Mouse (Mus musculus) liver, embryonic 12.5 days (tissue): ENCODE results near the gene Hfe. TPM values are rescaled to one million over a fixed set of nuclear protein-coding genes. Genes with fewer than 3 reads are reported as not detected.
"Not testable (repeated sequence)": the region's sequence is repeated elsewhere in the genome, so short reads cannot be mapped to it uniquely, and the experiment has no call there.

ENCODE experiments used
- ATAC-seq: fragments of 200-750 bp; cut with Nextera tagmentation; 2 replicates; pipeline ENCODE4 v1.8.0; 2017; ENCODE audit warnings: moderate number of reproducible peaks, mild to moderate bottlenecking, moderate library complexity
- H3K27ac ChIP-seq: fragments of 300-500 bp; sonication (generic); 2 replicates; pipeline ENCODE4 v1.5.1; 2016; ENCODE audit warnings: mild to moderate bottlenecking
- H3K27me3 ChIP-seq: fragments of 300-500 bp; sonication (generic); replicated peaks from 2 replicates; pipeline ENCODE4 v1.6.1; 2016; ENCODE audit warnings: mild to moderate bottlenecking, moderate library complexity
- H3K36me3 ChIP-seq: fragments of 300-500 bp; sonication (generic); 2 replicates; pipeline ENCODE4 v1.6.1; 2016; ENCODE audit warnings: mild to moderate bottlenecking, moderate library complexity
- H3K4me1 ChIP-seq: fragments of 300-500 bp; sonication (generic); 2 replicates; pipeline ENCODE4 v1.6.1; 2016
- H3K4me2 ChIP-seq: fragments of 300-500 bp; sonication (generic); 2 replicates; pipeline ENCODE4 v1.6.1; 2016; ENCODE audit warnings: mild to moderate bottlenecking, moderate library complexity
- H3K4me3 ChIP-seq: fragments of 300-500 bp; sonication (generic); 2 replicates; pipeline ENCODE4 v1.5.1; 2016; ENCODE audit warnings: mild to moderate bottlenecking, moderate library complexity
- H3K9ac ChIP-seq: fragments of 300-500 bp; sonication (generic); 2 replicates; pipeline ENCODE4 v1.6.1; 2016; ENCODE audit warnings: mild to moderate bottlenecking, moderate library complexity
- H3K9me3 ChIP-seq: fragments of 300-500 bp; sonication (generic); replicated peaks from 2 replicates; pipeline ENCODE4 v1.6.1; 2016; ENCODE audit warnings: mild to moderate bottlenecking, moderate library complexity
- WGBS: fragments of 180-500 bp; shearing (Covaris S2); methylation state at CpG from one replicate; pipeline ENCODE4 v1.1.7; 2016; ENCODE audit not compliant: insufficient replicate concordance; 5-methylcytosine and 5-hydroxymethylcytosine counted together
- polyA plus RNA-seq: library from polyadenylated mRNA; unstranded; fragments of >200 nt; fragmentation: Nextera tagmentation; extraction: Ambion mirVana; gene quantifications from 2 replicates; pipeline ENCODE4 v1.2.1, GENCODE M21; 2016

The Hfe gene
- polyA plus RNA-seq, 1 experiment from 2014 or later = 5.7 TPM

DNA sequence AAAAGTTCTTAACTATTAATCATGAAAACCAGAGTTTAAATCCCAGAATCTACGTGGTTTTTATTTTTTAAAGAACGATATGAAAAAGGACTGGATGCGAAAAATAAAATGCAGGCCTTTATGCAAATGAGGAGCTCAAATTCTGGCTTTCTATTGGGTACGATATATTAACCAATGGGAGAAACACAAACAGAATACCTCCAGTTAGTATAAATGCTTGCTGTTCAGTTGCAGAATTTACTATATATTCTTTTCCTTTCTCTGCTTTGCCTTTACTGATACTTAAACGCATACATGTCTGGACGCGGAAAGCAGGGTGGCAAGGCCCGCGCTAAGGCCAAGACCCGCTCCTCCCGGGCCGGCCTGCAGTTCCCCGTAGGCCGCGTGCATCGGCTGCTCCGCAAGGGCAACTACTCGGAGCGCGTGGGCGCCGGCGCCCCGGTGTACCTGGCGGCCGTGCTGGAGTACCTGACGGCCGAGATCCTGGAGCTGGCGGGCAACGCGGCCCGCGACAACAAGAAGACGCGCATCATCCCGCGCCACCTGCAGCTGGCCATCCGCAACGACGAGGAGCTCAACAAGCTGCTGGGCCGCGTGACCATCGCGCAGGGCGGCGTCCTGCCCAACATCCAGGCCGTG lies 40.3 kb upstream of the Hfe start, which contains the start of gene Hist1h2ab:
TSS of gene Hist1h2ab (plus strand) at position 288 of the 639 bp plus-strand sequence.
- H3K27me3 ChIP-seq, H3K9me3 ChIP-seq, H3K36me3 ChIP-seq: not testable (repeated sequence)
- ATAC-seq = peak; percentile 53
- peak within 1 kb of the TSS; percentile 82 for H3K9ac ChIP-seq
- H3K4me3 ChIP-seq = peak within 1 kb of the TSS; percentile 45
- peak within 1 kb of the TSS; percentile 64 for H3K4me2 ChIP-seq
- 1% methylated on average over 28 of the region's 47 CpGs for WGBS
- peaks cover 54% of the 10 kb centered on the region for H3K4me1 ChIP-seq
- H3K27ac ChIP-seq = peak within 1 kb of the TSS; percentile 100

DNA sequence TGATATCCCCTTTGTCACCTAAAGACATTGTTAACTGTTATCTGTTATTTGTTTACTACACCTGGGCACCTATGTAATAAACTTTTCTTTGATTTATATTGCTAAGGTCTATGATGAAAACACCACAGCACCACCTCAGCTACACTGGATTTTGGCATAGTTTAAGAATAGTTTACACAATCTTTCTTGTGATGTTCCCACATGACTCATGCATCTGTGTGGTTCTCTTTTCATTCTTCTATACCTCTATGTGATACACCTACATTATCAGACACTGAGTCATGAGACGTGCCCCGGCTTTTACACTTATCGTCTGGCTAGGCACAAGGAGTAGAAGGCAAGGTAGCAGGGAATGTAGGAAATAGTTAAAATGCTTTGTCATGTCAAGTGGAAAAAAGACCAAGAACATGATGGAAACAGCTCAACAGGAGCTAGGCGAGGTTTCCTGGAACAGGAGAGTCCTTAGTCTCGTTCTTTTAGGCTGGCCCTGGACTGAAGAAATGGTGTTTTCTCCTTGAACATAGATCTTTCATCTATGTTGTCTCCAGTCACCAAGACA lies 39.0 kb upstream of the Hfe start:
- Histone ChIP-seq H3K27me3 (no peaks in the 10 kb centered on the region), H3K27ac (peak overlapping the region; percentile 100), H3K4me2 (no peak overlapping the region), H3K9ac (peak overlapping the region; percentile 52; the same call in 1 of the 2 replicates), H3K36me3 (no peaks in the 10 kb centered on the region), H3K9me3 (no peaks in the 10 kb centered on the region), H3K4me1 (peaks cover 46% of the 10 kb centered on the region), H3K4me3 (no peak overlapping the region)
- no peak for ATAC-seq
- 88% methylated on average over 5 of the region's 5 CpGs for WGBS

DNA sequence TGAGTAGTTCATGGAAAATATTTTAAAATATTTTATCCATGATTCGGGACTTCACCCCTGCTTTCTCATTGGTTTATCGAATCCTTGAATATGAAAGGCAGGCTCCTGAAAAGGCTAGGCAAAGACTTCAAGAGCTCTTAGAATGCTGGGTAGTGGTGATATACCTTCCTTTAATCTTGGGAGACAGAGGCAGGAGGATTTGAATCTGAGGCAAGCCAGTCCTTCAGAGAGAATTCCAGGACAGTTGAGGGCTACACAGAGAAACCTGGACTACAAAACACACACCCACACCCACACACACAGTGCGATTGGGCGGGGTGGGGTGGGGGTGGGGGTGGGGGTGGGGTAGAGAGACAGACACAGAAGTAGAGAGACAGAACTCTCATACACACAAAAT lies 37.2 kb upstream of the Hfe start:
- peak overlapping the region; percentile 71 for H3K4me2 ChIP-seq
- H3K4me3 ChIP-seq = peak overlapping the region; percentile 57
- no peaks in the 10 kb centered on the region for H3K36me3 ChIP-seq
- peaks cover 49% of the 10 kb centered on the region for H3K4me1 ChIP-seq
- peak overlapping the region; percentile 85 for H3K9ac ChIP-seq
- ATAC-seq = no peak
- peak overlapping the region; percentile 100 for H3K27ac ChIP-seq
- H3K9me3 ChIP-seq = no peaks in the 10 kb centered on the region
- 8% methylated on average over 4 of the region's 4 CpGs for WGBS
- H3K27me3 ChIP-seq = no peaks in the 10 kb centered on the region

DNA sequence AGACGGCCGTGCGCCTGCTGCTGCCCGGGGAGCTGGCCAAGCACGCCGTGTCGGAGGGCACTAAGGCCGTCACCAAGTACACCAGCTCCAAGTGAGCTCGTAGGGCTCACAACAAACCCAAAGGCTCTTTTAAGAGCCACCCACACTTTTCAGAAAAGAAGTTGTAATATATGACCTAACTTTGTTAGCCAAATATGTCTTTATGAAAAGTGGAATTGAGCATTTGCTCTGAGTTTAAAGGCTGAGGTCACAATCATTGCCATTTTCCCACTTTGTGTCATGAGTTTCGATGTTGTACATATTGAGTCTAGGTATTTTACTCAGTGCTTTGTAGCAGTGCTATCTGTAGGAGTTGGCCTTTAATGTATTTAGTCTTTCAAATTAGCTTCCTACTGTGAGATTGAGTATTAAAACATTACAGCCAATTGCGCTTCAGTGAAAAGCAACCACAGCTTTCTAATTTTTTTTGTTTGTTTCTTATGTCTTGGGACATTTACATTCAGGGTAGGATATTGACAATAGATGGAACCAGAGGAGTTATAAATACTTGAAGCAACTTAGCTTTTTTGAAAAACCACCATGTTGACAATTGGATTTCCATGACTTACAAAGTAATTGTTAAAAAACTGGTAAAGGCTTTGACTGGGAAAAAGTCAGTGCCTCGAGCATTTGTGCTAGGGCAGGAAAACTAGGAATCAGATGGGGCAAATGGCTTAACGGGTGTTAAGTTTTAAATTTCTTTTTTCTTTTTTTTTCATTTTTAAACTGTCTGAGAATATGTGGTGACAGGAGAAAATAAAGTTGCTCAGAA lies 36.6 kb upstream of the Hfe start:
- WGBS = 3% methylated on average over 12 of the region's 13 CpGs
- H3K9ac ChIP-seq = peak overlapping the region; percentile 85
- no peaks in the 10 kb centered on the region for H3K27me3 ChIP-seq
- peak overlapping the region; percentile 57 for H3K4me3 ChIP-seq
- peak overlapping the region; percentile 100 for H3K27ac ChIP-seq
- no peaks in the 10 kb centered on the region for H3K36me3 ChIP-seq
- no peaks in the 10 kb centered on the region for H3K9me3 ChIP-seq
- peak; percentile 31 for ATAC-seq
- peaks cover 49% of the 10 kb centered on the region for H3K4me1 ChIP-seq
- peak overlapping the region; percentile 71 for H3K4me2 ChIP-seq

DNA sequence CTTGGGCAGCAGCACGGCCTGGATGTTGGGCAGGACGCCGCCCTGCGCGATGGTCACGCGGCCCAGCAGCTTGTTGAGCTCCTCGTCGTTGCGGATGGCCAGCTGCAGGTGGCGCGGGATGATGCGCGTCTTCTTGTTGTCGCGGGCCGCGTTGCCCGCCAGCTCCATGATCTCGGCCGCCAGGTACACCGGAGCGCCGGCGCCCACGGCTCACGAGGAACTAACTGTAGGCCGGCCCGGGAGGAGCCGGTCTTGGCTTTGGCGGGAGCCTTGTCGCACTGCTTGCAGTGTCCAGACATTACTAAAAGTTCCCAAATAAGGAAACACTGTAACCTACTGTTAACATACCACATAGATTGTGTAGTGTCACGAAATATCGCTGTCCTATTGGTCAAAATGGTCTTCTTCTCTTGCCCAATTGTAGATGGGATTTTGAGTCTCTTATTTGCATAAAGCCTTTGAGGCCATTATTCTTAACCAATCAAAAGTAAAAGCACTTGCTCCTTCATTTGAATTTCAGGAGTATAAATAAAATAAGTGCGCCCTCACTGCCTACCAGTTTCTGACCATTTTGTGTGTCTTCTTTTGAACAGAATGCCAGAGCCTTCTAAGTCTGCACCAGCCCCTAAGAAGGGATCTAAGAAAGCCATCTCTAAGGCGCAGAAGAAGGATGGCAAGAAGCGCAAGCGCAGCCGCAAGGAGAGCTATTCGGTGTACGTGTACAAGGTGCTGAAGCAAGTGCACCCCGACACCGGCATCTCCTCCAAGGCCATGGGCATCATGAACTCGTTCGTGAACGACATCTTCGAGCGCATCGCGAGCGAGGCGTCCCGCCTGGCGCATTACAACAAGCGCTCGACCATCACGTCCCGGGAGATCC lies 35.8 kb upstream of the Hfe start, which contains the start of gene Hist1h2bb:
TSS of gene Hist1h2bb (plus strand) at position 534 of the 880 bp plus-strand sequence.
- H3K9me3 ChIP-seq, H3K36me3 ChIP-seq, H3K27me3 ChIP-seq: not testable (repeated sequence)
- H3K4me3 ChIP-seq = peak within 1 kb of the TSS; percentile 57
- H3K27ac ChIP-seq = peak within 1 kb of the TSS; percentile 100
- under 1% methylated on average over 43 of the region's 58 CpGs for WGBS
- H3K4me1 ChIP-seq = peaks cover 57% of the 10 kb centered on the region
- peak; percentile 79 for ATAC-seq
- peak within 1 kb of the TSS; percentile 85 for H3K9ac ChIP-seq
- H3K4me2 ChIP-seq = peak within 1 kb of the TSS; percentile 71

DNA sequence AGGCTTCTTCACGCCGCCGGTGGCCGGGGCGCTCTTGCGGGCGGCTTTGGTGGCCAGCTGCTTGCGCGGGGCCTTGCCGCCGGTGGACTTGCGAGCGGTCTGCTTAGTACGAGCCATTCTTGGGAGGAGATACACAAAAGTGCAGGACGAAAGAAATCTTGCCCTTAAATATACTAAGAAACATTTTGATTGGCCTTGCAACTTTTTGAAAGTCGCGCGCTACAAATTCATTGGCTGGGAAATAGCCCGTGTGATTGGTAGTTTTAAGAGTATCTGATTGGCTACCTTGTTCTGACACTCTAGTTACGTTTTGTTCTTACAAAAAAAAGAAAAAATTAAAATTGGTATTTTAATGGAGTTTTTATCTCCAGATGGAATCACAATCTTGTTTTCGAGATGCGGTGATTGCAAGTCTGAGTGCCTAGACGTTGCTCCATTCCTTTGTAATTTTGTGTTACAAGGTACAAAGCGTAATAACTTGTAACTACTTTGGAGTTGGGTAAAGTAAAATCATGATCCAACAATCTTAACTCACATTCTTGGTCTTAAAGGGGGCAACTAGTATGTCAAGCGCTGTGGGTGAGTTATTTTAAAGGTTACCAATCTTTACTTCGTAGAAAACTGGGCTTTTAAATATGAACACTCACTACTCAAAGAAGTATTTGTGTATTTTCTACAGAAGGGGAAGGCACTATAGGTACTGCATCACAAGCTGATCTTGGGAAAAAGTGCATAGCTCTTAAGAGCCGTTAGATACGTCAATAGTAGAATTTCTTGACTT lies 34.9 kb upstream of the Hfe start, which contains the start of gene Hist1h3c:
TSS of gene Hist1h3c (minus strand) at position 222 of the 781 bp plus-strand sequence.
- Histone ChIP-seq H3K9me3 (no peaks in the 10 kb centered on the region), H3K4me1 (peaks cover 61% of the 10 kb centered on the region), H3K4me2 (peak within 1 kb of the TSS; percentile 71), H3K36me3 (no peaks in the 10 kb centered on the region), H3K4me3 (peak within 1 kb of the TSS; percentile 57), H3K9ac (peak within 1 kb of the TSS; percentile 85), H3K27me3 (no peaks in the 10 kb centered on the region), H3K27ac (peak within 1 kb of the TSS; percentile 100)
- peak; percentile 63 for ATAC-seq
- 2% methylated on average over 28 of the region's 28 CpGs for WGBS

DNA sequence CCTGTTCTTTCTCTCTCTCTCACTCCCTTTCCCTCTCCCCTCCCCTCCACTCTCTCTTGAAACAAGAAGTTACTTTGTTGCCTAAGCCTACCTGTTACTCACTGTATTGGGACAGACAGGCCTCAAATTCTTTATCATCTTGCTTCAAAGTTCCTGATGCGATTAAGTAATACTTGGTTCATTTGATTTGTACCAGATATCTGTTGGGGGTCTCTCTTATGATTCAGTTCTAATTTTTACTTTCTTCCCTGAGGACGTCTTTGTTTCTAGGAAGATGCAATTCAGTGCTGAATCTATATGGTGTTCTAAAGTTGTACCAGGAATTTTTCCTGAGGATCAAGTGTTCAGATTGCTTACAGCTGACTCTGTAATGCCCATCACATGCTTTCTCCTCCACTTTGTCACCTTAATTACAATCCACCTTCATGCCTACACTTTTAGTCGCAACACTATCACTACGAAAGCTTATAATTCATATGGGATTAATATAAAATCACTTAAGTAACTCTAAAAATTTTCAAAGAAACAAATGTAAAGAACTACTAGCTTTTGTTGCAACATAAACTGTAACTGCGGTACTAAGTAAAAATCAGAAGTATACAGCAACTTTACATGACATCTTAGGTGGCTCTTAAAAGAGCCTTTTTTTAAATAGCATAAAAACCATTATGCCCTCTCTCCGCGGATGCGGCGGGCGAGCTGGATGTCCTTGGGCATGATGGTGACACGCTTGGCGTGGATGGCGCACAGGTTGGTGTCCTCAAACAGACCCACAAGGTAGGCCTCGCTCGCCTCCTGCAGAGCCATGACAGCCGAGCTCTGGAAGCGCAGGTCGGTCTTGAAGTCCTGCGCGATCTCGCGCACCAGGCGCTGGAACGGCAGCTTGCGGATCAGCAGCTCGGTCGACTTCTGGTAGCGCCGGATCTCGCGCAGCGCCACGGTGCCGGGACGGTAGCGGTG lies 34.0 kb upstream of the Hfe start:
- peak overlapping the region; percentile 100 for H3K27ac ChIP-seq
- peak overlapping the region; percentile 82 for H3K9ac ChIP-seq
- peak overlapping the region; percentile 57 for H3K4me3 ChIP-seq
- H3K36me3 ChIP-seq = no peaks in the 10 kb centered on the region
- peaks cover 58% of the 10 kb centered on the region for H3K4me1 ChIP-seq
- no peaks in the 10 kb centered on the region for H3K27me3 ChIP-seq
- H3K4me2 ChIP-seq = peak overlapping the region; percentile 71
- WGBS = 1% methylated on average over 15 of the region's 36 CpGs
- no peak for ATAC-seq
- no peaks in the 10 kb centered on the region for H3K9me3 ChIP-seq

DNA sequence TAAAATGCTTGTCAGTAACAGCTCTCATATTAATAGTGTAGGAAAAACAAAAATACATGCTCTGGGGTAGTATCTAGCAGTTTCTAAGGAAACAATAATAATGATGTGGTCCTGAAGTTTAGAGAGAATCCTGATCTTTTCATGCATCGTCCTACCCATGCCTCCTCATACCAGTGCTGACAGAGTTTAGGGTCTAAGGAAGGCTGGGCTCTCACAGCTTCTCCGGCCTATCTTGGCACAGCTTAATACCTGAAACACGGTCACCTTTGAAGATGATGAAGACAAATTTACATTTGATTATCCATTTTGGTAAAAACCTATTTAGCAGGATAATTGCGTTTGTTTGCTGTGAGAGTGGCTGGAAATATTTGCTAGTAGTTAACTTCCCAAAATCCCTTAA lies 33.3 kb upstream of the Hfe start:
- Histone ChIP-seq H3K36me3 (no peaks in the 10 kb centered on the region), H3K4me3 (peak overlapping the region; percentile 57), H3K9me3 (no peaks in the 10 kb centered on the region), H3K27me3 (no peaks in the 10 kb centered on the region), H3K9ac (peak overlapping the region; percentile 82), H3K27ac (peak overlapping the region; percentile 100), H3K4me1 (peaks cover 55% of the 10 kb centered on the region), H3K4me2 (peak overlapping the region; percentile 71)
- ATAC-seq = no peak
- WGBS = 47% methylated on average over 4 of the region's 4 CpGs

DNA sequence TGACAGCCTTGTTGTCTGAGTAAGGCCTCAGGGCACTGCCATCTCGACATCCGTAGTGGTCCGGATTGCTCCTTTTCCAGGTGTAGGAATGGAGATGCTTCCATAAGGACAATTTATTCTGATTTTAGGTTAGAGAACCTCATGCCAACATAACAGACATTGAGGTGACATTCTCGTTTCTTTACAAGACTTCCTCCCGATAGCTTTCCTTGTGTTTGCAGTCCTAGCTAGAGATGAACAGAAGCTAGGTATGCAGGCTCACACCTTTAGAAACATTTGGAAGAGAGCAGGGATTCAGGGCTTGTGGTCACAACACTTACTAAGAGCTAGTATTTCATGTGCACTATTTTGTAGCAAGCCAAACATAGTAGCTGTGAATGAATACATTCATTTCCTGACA lies 32.6 kb upstream of the Hfe start:
- peak overlapping the region; percentile 19; the same call in 1 of the 2 replicates for H3K4me3 ChIP-seq

DNA sequence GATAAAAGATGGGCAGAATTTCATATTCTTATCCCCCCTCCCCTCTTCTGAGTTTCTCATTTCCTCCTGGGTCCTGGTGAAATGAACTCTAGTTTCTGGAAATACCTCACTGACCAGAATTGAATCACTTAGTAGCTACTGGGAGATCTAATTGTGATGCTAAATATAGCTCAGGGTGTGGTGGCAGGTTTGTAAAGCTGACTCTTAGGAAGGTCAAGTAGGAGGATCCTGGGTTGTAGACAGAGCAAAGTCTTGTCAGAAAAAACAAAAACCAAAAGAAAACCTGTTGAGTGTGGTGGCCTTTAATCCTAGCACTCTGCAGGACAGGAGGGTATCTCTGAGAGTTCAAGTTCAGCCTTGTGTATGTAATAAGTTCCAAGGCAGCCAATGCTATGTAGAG lies 31.4 kb upstream of the Hfe start:
- peak overlapping the region; percentile 17 for H3K4me3 ChIP-seq
- no peaks in the 10 kb centered on the region for H3K36me3 ChIP-seq
- H3K9ac ChIP-seq = peak overlapping the region; percentile 69
- H3K27me3 ChIP-seq = no peaks in the 10 kb centered on the region
- no peaks in the 10 kb centered on the region for H3K9me3 ChIP-seq
- peak overlapping the region; percentile 88 for H3K27ac ChIP-seq
- ATAC-seq = no peak
- H3K4me1 ChIP-seq = peaks cover 48% of the 10 kb centered on the region
- H3K4me2 ChIP-seq = peak overlapping the region; percentile 51

More for the DNA sequence above, 32.6 kb upstream of the Hfe start:
- Histone ChIP-seq H3K36me3 (no peaks in the 10 kb centered on the region), H3K27ac (peak overlapping the region; percentile 88), H3K9ac (peak overlapping the region; percentile 64), H3K4me2 (peak overlapping the region; percentile 46), H3K9me3 (no peaks in the 10 kb centered on the region), H3K4me1 (peaks cover 51% of the 10 kb centered on the region), H3K27me3 (no peaks in the 10 kb centered on the region)
- 77% methylated on average over 5 of the region's 5 CpGs for WGBS
- ATAC-seq = no peak
